Mouse (Mus musculus) embryonic facial prominence, embryonic 15.5 days (tissue): ENCODE measurements around the gene Lefty2. TPM values are rescaled to one million over a fixed set of nuclear protein-coding genes. Genes with fewer than 3 reads are reported as not detected.

ENCODE experiments used
- ATAC-seq: fragments of 200-750 bp; cut with Nextera tagmentation; 2 replicates; pipeline ENCODE4 v1.8.0; 2017; ENCODE audit warnings: low read depth, moderate TSS enrichment; ENCODE audit not compliant: insufficient number of reproducible peaks, low FRiP score, low TSS enrichment
- H3K27ac ChIP-seq: fragments of 300-500 bp; sonication (generic); replicated peaks from 2 replicates; pipeline ENCODE4 v1.5.1; 2015; ENCODE audit warnings: mild to moderate bottlenecking, inconsistent platforms
- H3K27me3 ChIP-seq: fragments of 300-500 bp; sonication (generic); 2 replicates; pipeline ENCODE4 v1.6.1; 2015; ENCODE audit warnings: inconsistent platforms
- H3K36me3 ChIP-seq: fragments of 300-500 bp; sonication (generic); 2 replicates; pipeline ENCODE4 v1.6.1; 2015; ENCODE audit warnings: mild to moderate bottlenecking, inconsistent platforms
- H3K4me1 ChIP-seq: fragments of 300-500 bp; sonication (generic); 2 replicates; pipeline ENCODE4 v1.6.1; 2015; ENCODE audit warnings: inconsistent platforms
- H3K4me2 ChIP-seq: fragments of 300-500 bp; sonication (generic); replicated peaks from 2 replicates; pipeline ENCODE4 v1.6.1; 2015; ENCODE audit warnings: mild to moderate bottlenecking, inconsistent platforms
- H3K4me3 ChIP-seq: fragments of 300-500 bp; sonication (generic); replicated peaks from 2 replicates; pipeline ENCODE4 v1.5.1; 2015; ENCODE audit warnings: mild to moderate bottlenecking, inconsistent platforms
- H3K9ac ChIP-seq: fragments of 300-500 bp; sonication (generic); 2 replicates; pipeline ENCODE4 v1.6.1; 2015; ENCODE audit warnings: inconsistent platforms
- H3K9me3 ChIP-seq: fragments of 300-500 bp; sonication (generic); replicated peaks from 2 replicates; pipeline ENCODE4 v1.6.1; 2016; ENCODE audit warnings: inconsistent platforms
- WGBS: fragments of 180-500 bp; shearing (Covaris S2); methylation state at CpG from one replicate; pipeline ENCODE4 v1.1.7; 2015; 5-methylcytosine and 5-hydroxymethylcytosine counted together
- polyA plus RNA-seq: library from polyadenylated mRNA; unstranded; fragments of >200 nt; fragmentation: Nextera tagmentation; extraction: Ambion mirVana; gene quantifications from 2 replicates; pipeline ENCODE4 v1.2.1, GENCODE M21; 2015

The Lefty2 gene
- polyA plus RNA-seq, 1 experiment from 2014 or later, result 0.24 TPM

GRCm38 (mm10) chr1:180945001-180945980 is 52.4 kb downstream of the Lefty2 start:
- H3K9ac ChIP-seq, result no peak overlapping the region
- H3K27me3 ChIP-seq, result peaks cover 6% of the 10 kb centered on the region
- no peaks in the 10 kb centered on the region for H3K9me3 ChIP-seq
- peak; percentile 90 for ATAC-seq
- H3K27ac ChIP-seq, result peak overlapping the region; percentile 85
- peaks cover 21% of the 10 kb centered on the region for H3K36me3 ChIP-seq
- WGBS, result 24% methylated on average over 20 of the region's 20 CpGs
- peak overlapping the region; percentile 16 for H3K4me3 ChIP-seq
- peaks cover 45% of the 10 kb centered on the region for H3K4me1 ChIP-seq
- peak overlapping the region; percentile 40 for H3K4me2 ChIP-seq

- H3K36me3 ChIP-seq, result peaks cover 24% of the 10 kb centered on the region
- peak overlapping the region; percentile 85 for H3K27ac ChIP-seq
- H3K27me3 ChIP-seq, result no peaks in the 10 kb centered on the region
- H3K9me3 ChIP-seq, result no peaks in the 10 kb centered on the region
- ATAC-seq, result no peak
- 88% methylated on average over 6 of the region's 6 CpGs for WGBS
- H3K4me1 ChIP-seq, result peaks cover 40% of the 10 kb centered on the region
- no peak overlapping the region for H3K9ac ChIP-seq
- no peak overlapping the region for H3K4me3 ChIP-seq
- no peak overlapping the region for H3K4me2 ChIP-seq
These were observed 53.5 kb downstream of the Lefty2 start for GRCm38 (mm10) chr1:180946448-180946847.

Other genes with a start within 250 kb of the Lefty2 start
- 0.11 and 0.14 TPM in 2 replicates for gene Mixl1, start 196.1 kb upstream of the Lefty2 start, polyA plus RNA-seq
- gene Acbd3, start 167.1 kb upstream of the Lefty2 start, polyA plus RNA-seq, result 26.8 and 27.5 TPM in 2 replicates
- gene H3f3a, start 79.2 kb upstream of the Lefty2 start, polyA plus RNA-seq, result 2,445 and 2,695 TPM in 2 replicates
- 37.5 and 38.9 TPM in 2 replicates for gene Sde2, start 42.0 kb upstream of the Lefty2 start, polyA plus RNA-seq
- 96.9 and 105 TPM in 2 replicates for gene Pycr2, start 11.2 kb downstream of the Lefty2 start, polyA plus RNA-seq
- 4.0 and 4.6 TPM in 2 replicates for gene Lefty1, start 41.9 kb downstream of the Lefty2 start, polyA plus RNA-seq
- 17.3 and 18.5 TPM in 2 replicates for gene Tmem63a, start 49.2 kb downstream of the Lefty2 start, polyA plus RNA-seq
- 16.3 and 17.7 TPM in 2 replicates for gene Ephx1, start 127.8 kb downstream of the Lefty2 start, polyA plus RNA-seq
- not detected in 2 replicates for gene 9130409I23Rik, start 158.1 kb downstream of the Lefty2 start, polyA plus RNA-seq